Mouse (Mus musculus): ENCODE data around the gene Cyb561. TPM values are rescaled to one million over a fixed set of nuclear protein-coding genes. Genes with fewer than 3 reads are reported as not detected.

Gene Cyb561
- total RNA-seq, 2 experiments from 2014 or later, result 0.77 TPM

Other genes with a start within 250 kb of the Cyb561 start
- gene Ace, start 14.6 kb upstream of the Cyb561 start, total RNA-seq (2015; ENCODE audit: low replicate concordance), result 0.96 and 7.3 TPM in 2 replicates
- 2.3 and 5.3 TPM in 2 replicates for gene Ace, start 14.6 kb upstream of the Cyb561 start, total RNA-seq (2017; ENCODE audit: low replicate concordance)
- gene Ace3, start 41.3 kb upstream of the Cyb561 start, total RNA-seq (2015; ENCODE audit: low replicate concordance), result not detected in 2 replicates
- gene Ace3, start 41.3 kb upstream of the Cyb561 start, total RNA-seq (2017; ENCODE audit: low replicate concordance), result not detected in 2 replicates
- not detected in 2 replicates for gene Kcnh6, start 54.8 kb upstream of the Cyb561 start, total RNA-seq (2015; ENCODE audit: low replicate concordance)
- 0.68 TPM in 1 of 2 replicates, not detected in the other for gene Kcnh6, start 54.8 kb upstream of the Cyb561 start, total RNA-seq (2017; ENCODE audit: low replicate concordance)
- 20.5 and 25.9 TPM in 2 replicates for gene Dcaf7, start 83.5 kb upstream of the Cyb561 start, total RNA-seq (2015; ENCODE audit: low replicate concordance)
- gene Dcaf7, start 83.5 kb upstream of the Cyb561 start, total RNA-seq (2017; ENCODE audit: low replicate concordance), result 20.2 and 27.3 TPM in 2 replicates
- 1.2 and 1.9 TPM in 2 replicates for gene Taco1, start 112.7 kb upstream of the Cyb561 start, total RNA-seq (2015; ENCODE audit: low replicate concordance)
- 0.17 and 8.5 TPM in 2 replicates for gene Taco1, start 112.7 kb upstream of the Cyb561 start, total RNA-seq (2017; ENCODE audit: low replicate concordance)
- 2.9 and 6.3 TPM in 2 replicates for gene Map3k3, start 131.3 kb upstream of the Cyb561 start, total RNA-seq (2015; ENCODE audit: low replicate concordance)
- gene Map3k3, start 131.3 kb upstream of the Cyb561 start, total RNA-seq (2017; ENCODE audit: low replicate concordance), result 5.2 and 11.7 TPM in 2 replicates
- not detected in 2 replicates for gene Gm10840, start 207.5 kb upstream of the Cyb561 start, total RNA-seq (2015; ENCODE audit: low replicate concordance)
- not detected in 2 replicates for gene Gm10840, start 207.5 kb upstream of the Cyb561 start, total RNA-seq (2017; ENCODE audit: low replicate concordance)
- gene Limd2, start 207.5 kb upstream of the Cyb561 start, total RNA-seq (2015; ENCODE audit: low replicate concordance), result 43.2 and 53.5 TPM in 2 replicates
- gene Limd2, start 207.5 kb upstream of the Cyb561 start, total RNA-seq (2017; ENCODE audit: low replicate concordance), result 7.4 and 14.3 TPM in 2 replicates
- 3.8 and 11.5 TPM in 2 replicates for gene Strada, start 248.8 kb upstream of the Cyb561 start, total RNA-seq (2015; ENCODE audit: low replicate concordance)
- gene Strada, start 248.8 kb upstream of the Cyb561 start, total RNA-seq (2017; ENCODE audit: low replicate concordance), result 4.9 and 5.7 TPM in 2 replicates

Data from erythroblast, adult 5-6 weeks (primary cell).